Mouse (Mus musculus) CH12.LX (cell line): ENCODE data around the gene Henmt1.

Experiments used
- CHD1 ChIP-seq: IDR thresholded peaks from 2 replicates; pipeline ENCODE4 v1.6.1; 2012; ENCODE audit warnings: low read depth, low read length, improper control_type of control experiment, inconsistent platforms
- CHD2 ChIP-seq: IDR thresholded peaks from 2 replicates; pipeline ENCODE4 v1.6.1; 2011; ENCODE audit warnings: low read length, improper control_type of control experiment
- CTCF ChIP-seq, 2 experiments: IDR thresholded peaks in 1 of 2; conservative IDR thresholded peaks in 1 of 2; 2 replicates each; pipeline ENCODE4 v1.5.1; 2011 to 2012; ENCODE audit warnings: low read depth in 2 of 2, low read length in 2 of 2, improper control_type of control experiment in 1 of 2, inconsistent platforms in 1 of 2, mild to moderate bottlenecking in 1 of 2, moderate library complexity in 1 of 2
- E2F4 ChIP-seq: IDR thresholded peaks from 2 replicates; pipeline ENCODE4 v1.6.1; 2011; ENCODE audit warnings: low read depth, low read length, improper control_type of control experiment; ENCODE audit not compliant: insufficient replicate concordance
- EP300 ChIP-seq: IDR thresholded peaks from 2 replicates; pipeline ENCODE4 v1.6.1; 2011; ENCODE audit warnings: low read length, improper control_type of control experiment
- GABPA ChIP-seq: IDR thresholded peaks from 2 replicates; pipeline ENCODE4 v1.6.1; 2012; ENCODE audit warnings: low read depth, low read length, improper control_type of control experiment, inconsistent platforms; ENCODE audit not compliant: insufficient replicate concordance
- JUND ChIP-seq: conservative IDR thresholded peaks from 2 replicates; pipeline ENCODE4 v1.6.1; 2011; ENCODE audit warnings: low read depth, low read length, improper control_type of control experiment
- MAFK ChIP-seq: IDR thresholded peaks from 2 replicates; pipeline ENCODE4 v1.6.1; 2011; ENCODE audit warnings: low read length, improper control_type of control experiment; ENCODE audit not compliant: insufficient replicate concordance
- MEF2A ChIP-seq: IDR thresholded peaks from 2 replicates; pipeline ENCODE4 v1.6.1; 2014; ENCODE audit warnings: low read depth, mild to moderate bottlenecking, inconsistent platforms, low read length, improper control_type of control experiment, borderline replicate concordance
- POLR2A ChIP-seq: IDR thresholded peaks from 2 replicates; pipeline ENCODE4 v1.6.1; 2011; ENCODE audit warnings: low read depth, mild to moderate bottlenecking, improper control_type of control experiment, low read length
- ZNF384 ChIP-seq: IDR thresholded peaks from 2 replicates; pipeline ENCODE4 v1.6.1; 2012; ENCODE audit warnings: low read depth, low read length, improper control_type of control experiment, inconsistent platforms

DNA sequence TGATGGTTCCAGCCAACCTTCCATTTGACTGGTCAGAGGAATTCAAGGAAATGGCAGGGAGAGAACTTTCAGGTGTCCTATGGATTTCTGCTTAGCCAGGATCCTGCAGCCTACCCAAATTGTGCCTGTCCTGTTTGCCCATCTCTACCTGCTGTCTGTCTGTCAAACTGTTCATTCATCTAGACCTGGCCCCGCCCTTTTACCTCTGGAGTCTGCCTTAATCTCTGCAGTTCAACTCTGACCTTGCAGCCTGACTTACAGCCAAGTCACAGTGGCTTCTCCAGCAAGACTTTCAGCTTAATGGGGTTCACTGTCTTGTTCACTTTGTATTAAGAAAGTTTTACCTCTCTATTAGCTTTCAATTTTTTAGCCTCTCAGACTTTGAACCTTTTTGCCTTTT lies 13.4 kb upstream of the Henmt1 start:
- TF ChIP-seq POLR2A = no peak
- TF ChIP-seq MEF2A = no peak
- TF ChIP-seq CTCF (conservative IDR thresholded peaks at IDR 0.05 in 1 of 2, IDR thresholded peaks at IDR 0.05 in 1 of 2; ENCODE audit: low read depth in 2 of 2, low read length in 2 of 2) = no peak
- TF ChIP-seq JUND = no peak
- no peak for TF ChIP-seq EP300
- TF ChIP-seq ZNF384 = no peak
- TF ChIP-seq E2F4 = no peak
- TF ChIP-seq GABPA = no peak
- no peak for TF ChIP-seq CHD1
- no peak for TF ChIP-seq CHD2
- TF ChIP-seq MAFK = no peak
